Mouse (Mus musculus) limb, embryonic 12.5 days (tissue): ENCODE data around the gene Cracr2a. TPM values are rescaled to one million over a fixed set of nuclear protein-coding genes. Genes with fewer than 3 reads are reported as not detected.

Source experiments
- ATAC-seq: fragments of 200-750 bp; cut with Nextera tagmentation; 2 replicates; pipeline ENCODE4 v1.8.0; 2017; ENCODE audit warnings: low read depth, moderate TSS enrichment; ENCODE audit not compliant: insufficient number of reproducible peaks, insufficient read depth, low FRiP score, low TSS enrichment
- H3K27ac ChIP-seq: fragments of 300-500 bp; sonication (generic); 2 replicates; pipeline ENCODE4 v1.5.1; 2016; ENCODE audit warnings: mild to moderate bottlenecking, moderate library complexity
- H3K27me3 ChIP-seq: fragments of 300-500 bp; sonication (generic); 2 replicates; pipeline ENCODE4 v1.6.1; 2016; ENCODE audit warnings: mild to moderate bottlenecking, moderate library complexity
- H3K36me3 ChIP-seq: fragments of 300-500 bp; sonication (generic); 2 replicates; pipeline ENCODE4 v1.6.1; 2016; ENCODE audit warnings: mild to moderate bottlenecking, moderate library complexity
- H3K4me1 ChIP-seq: fragments of 300-500 bp; sonication (generic); replicated peaks from 2 replicates; pipeline ENCODE4 v1.6.1; 2016
- H3K4me2 ChIP-seq: fragments of 300-500 bp; sonication (generic); 2 replicates; pipeline ENCODE4 v1.6.1; 2016; ENCODE audit warnings: mild to moderate bottlenecking, moderate library complexity
- H3K4me3 ChIP-seq: fragments of 300-500 bp; sonication (generic); replicated peaks from 2 replicates; pipeline ENCODE4 v1.5.1; 2016; ENCODE audit warnings: mild to moderate bottlenecking
- H3K9ac ChIP-seq: fragments of 300-500 bp; sonication (generic); replicated peaks from 2 replicates; pipeline ENCODE4 v1.6.1; 2016; ENCODE audit warnings: mild to moderate bottlenecking, moderate library complexity
- H3K9me3 ChIP-seq: fragments of 300-500 bp; sonication (generic); 2 replicates; pipeline ENCODE4 v1.6.1; 2016; ENCODE audit warnings: mild to moderate bottlenecking, moderate library complexity
- WGBS: fragments of 180-500 bp; shearing (Covaris S2); methylation state at CpG from one replicate; pipeline ENCODE4 v1.1.7; 2016; 5-methylcytosine and 5-hydroxymethylcytosine counted together
- polyA plus RNA-seq: library from polyadenylated mRNA; unstranded; fragments of >200 nt; fragmentation: Nextera tagmentation; extraction: Ambion mirVana; gene quantifications from 2 replicates; pipeline ENCODE4 v1.2.1, GENCODE M21; 2016

Gene Cracr2a
- polyA plus RNA-seq, 1 experiment from 2014 or later, result 2.5 TPM

DNA sequence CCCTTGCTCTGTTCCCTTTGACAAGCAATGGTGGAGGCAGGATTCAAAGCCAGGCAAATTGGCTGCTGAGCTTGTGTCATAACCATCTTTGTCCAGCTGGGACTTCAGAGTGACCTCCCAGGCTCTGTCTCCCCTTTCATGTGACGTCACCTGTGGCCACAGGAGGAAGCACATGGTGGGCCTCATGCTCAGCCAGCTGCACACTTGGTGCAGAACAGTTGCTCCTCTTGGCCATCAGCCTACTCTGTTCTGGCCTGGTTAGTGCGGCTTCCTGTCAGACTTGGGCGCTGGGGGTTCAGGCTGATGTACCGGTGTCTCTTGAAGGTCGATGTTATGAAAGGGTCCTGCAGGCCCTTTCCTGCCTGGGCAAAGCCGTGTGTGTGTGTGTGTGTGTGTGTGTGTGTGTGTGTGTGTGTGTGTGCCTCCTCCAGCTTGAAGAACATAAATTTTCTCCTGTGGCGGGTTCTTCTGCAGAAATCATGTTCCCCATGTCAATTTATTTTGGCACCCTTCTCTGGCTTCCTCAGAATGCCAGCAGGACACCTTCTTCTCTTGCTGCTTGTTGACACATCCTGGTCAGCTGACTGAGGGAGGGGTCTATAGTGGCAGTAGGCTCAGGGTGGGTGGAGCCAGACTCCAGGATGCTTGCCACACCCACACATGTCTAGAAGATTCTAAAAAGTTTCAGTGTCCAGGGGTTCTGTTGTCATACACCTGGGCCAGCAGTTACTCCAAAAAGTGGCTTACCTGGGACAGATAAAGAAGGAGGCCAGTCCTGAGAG lies 5.0 kb downstream of the Cracr2a start:
- Histone ChIP-seq H3K9ac (no peak overlapping the region), H3K9me3 (no peaks in the 10 kb centered on the region), H3K4me3 (no peak overlapping the region), H3K4me1 (peaks cover 8% of the 10 kb centered on the region), H3K4me2 (no peak overlapping the region), H3K36me3 (no peaks in the 10 kb centered on the region), H3K27me3 (no peaks in the 10 kb centered on the region; the same call in 1 of the 2 replicates), H3K27ac (no peak overlapping the region)
- WGBS, result 86% methylated on average over 7 of the region's 7 CpGs
- ATAC-seq, result no peak

DNA sequence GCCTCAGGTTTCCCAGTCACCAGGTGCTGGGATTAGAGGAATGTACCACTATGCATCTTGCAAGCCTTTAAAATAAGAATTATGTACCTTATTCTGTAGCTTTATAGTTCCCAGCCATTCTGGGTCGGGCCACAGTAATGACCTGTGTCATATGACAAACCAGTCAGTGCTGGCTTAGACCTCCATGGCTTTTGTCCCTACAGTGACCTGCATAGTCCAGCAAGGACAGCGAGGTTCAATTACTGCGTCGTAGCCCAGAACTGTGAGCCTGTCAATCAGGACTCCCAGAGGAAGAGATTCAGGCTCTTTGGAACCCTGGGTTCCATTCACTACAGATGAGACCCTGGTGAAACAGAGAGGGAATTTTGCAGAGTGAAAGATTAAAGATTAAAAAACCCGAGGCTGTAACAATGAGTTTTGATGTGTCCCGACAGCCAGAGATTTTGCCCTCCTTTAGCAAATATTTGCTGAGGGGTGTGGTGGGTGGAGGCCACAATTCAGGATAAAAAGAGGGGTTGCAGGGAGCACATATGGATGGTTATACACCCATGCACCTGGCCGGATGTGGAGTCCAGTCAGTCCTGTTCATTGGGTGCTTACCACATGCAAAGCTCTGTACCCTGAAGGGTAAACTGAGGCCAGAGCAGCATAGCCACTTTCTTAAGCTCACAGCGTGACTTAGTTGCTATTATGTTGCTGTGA lies 10.9 kb downstream of the Cracr2a start:
- Histone ChIP-seq H3K9me3 (no peaks in the 10 kb centered on the region), H3K36me3 (no peaks in the 10 kb centered on the region)
- 71% methylated on average over 8 of the region's 8 CpGs for WGBS

DNA sequence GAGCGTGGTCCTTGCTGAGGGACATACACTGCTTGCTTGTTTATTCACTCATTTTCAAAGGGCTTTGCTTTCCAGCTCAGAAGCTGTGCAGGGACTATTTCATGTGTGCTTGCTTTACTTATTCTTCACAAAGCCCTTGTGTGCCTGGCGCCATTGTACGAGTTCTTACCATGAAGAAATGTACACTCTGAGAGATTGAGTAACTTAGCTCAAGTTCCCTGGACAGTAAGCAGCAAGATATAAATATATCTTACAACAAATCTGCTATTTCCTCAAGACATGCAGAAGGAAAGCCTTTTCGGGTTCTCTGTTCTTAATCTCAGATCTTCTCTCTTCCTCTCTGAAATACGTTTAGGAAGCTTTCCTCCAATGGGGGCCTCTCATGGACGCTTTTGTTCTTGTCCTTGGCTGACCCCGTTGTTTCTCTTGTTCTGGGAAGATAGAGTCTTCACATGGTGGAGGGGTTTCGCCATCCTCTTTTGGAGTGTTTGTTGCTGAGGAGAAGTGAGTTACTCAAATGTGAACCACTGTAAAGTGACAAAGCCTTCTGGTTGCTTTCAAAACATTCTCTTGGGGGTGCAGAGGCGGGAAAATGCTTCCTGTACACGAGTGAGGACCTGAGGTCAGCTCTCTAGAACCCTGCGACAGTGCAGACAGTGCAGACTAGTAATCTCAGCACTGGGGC lies 12.8 kb downstream of the Cracr2a start:
- Histone ChIP-seq H3K4me2 (peak overlapping the region; percentile 30), H3K9ac (no peak overlapping the region), H3K36me3 (no peaks in the 10 kb centered on the region), H3K27ac (peak overlapping the region; percentile 59), H3K4me3 (no peak overlapping the region), H3K4me1 (peaks cover 42% of the 10 kb centered on the region), H3K27me3 (peaks cover 5% of the 10 kb centered on the region), H3K9me3 (no peaks in the 10 kb centered on the region)
- no peak for ATAC-seq
- WGBS, result 59% methylated on average over 11 of the region's 11 CpGs

More for the DNA sequence above, 10.9 kb downstream of the Cracr2a start:
- Histone ChIP-seq H3K9ac (no peak overlapping the region), H3K4me2 (no peak overlapping the region), H3K4me3 (no peak overlapping the region), H3K27me3 (no peaks in the 10 kb centered on the region; the same call in 1 of the 2 replicates), H3K27ac (no peak overlapping the region), H3K4me1 (peaks cover 31% of the 10 kb centered on the region)
- no peak for ATAC-seq

DNA sequence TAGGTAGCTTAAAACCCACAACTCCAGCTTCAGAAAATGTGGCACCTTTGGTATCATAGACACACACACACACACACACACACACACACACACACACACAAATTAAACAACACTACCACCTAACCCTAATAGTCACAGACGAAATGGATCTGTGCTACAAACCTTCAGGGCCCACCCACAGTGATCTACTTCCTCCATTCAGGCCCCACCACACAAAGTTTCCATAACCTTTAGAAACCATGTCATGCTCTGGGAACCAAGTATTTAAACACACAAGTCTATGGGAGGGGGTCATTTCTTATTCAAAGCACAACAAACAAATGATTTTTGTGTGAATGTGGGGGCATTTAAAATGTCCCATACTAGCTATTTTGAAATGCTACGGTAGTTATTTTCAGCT lies 14.1 kb downstream of the Cracr2a start:
- Histone ChIP-seq H3K4me1 (peaks cover 50% of the 10 kb centered on the region), H3K27me3 (peaks cover 5% of the 10 kb centered on the region), H3K9me3 (no peaks in the 10 kb centered on the region), H3K4me2 (no peak overlapping the region), H3K4me3 (no peak overlapping the region), H3K27ac (no peak overlapping the region), H3K36me3 (no peaks in the 10 kb centered on the region), H3K9ac (no peak overlapping the region)
- WGBS, result 81% methylated on average over 2 of the region's 2 CpGs
- no peak for ATAC-seq

DNA sequence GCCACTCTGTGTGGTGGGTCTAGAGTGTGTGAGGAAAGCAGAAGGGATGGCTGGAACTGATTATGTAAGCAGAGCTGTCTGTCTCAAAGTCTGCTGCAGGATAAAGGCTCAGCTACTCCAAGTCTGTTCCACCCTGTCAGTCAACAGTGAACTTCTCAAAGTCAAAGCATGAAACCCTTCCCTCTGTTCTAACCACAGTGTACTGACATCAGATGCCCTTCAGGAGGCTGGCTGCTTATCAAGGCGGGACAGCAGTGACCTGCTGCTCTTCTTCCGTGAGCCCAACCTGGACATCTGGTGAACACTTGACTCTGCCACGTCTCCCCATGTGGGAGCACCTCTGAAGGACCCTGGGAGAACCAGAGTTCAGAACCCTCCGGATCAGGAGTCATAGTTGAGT lies 16.6 kb downstream of the Cracr2a start:
- Histone ChIP-seq H3K4me2 (no peak overlapping the region), H3K36me3 (no peaks in the 10 kb centered on the region), H3K9ac (no peak overlapping the region), H3K4me1 (peaks cover 51% of the 10 kb centered on the region), H3K27me3 (peaks cover 10% of the 10 kb centered on the region; the same call in 1 of the 2 replicates), H3K9me3 (no peaks in the 10 kb centered on the region), H3K27ac (no peak overlapping the region), H3K4me3 (no peak overlapping the region)
- ATAC-seq, result no peak
- WGBS, result 50% methylated on average over 4 of the region's 4 CpGs

DNA sequence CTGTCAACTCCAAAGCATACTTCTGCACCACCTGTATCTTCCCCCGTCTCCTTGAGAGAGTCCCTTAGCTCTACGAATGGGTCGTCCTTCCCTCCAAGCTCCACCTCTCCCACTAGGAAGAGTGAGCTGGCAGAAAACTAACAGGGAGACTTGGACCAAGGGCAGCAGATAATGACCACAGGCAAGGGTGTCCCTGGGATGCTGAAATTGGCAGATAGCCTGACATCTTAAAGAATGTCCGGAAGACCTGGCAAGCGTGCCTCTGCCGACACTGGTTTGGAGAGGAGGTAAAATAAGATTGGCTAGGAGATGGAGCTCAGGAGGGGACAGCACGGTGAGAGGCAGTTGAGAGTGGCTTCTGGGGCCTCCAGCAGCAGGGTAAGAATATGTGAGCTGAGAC lies 17.2 kb downstream of the Cracr2a start:
- WGBS, result 48% methylated on average over 7 of the region's 7 CpGs
- Histone ChIP-seq H3K36me3 (no peaks in the 10 kb centered on the region), H3K27ac (no peak overlapping the region), H3K9ac (no peak overlapping the region), H3K4me3 (no peak overlapping the region), H3K27me3 (peaks cover 10% of the 10 kb centered on the region; the same call in 1 of the 2 replicates), H3K9me3 (no peaks in the 10 kb centered on the region), H3K4me2 (no peak overlapping the region), H3K4me1 (peaks cover 50% of the 10 kb centered on the region)
- no peak for ATAC-seq

DNA sequence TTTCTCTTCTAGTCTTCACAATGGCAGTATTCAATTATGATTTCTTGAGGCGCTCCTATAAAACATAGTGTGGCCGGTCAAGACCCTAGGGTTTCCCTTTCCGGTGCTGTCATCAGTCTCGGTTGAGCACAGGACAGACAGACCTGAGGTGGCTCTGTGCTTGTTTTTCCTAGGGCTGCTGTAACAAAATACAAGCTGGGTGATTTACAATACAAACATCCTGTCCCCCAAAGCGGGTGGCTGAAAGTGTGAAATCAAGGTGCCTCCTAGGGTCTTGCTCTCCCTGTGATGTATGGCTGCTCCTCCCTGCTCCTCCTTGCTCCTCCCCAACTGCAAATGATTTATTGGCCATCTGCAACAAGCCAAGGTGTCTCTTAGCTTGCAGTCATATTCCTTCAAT lies 17.7 kb downstream of the Cracr2a start:
- ATAC-seq, result no peak
- H3K9me3 ChIP-seq, result no peaks in the 10 kb centered on the region
- H3K9ac ChIP-seq, result no peak overlapping the region
- H3K36me3 ChIP-seq, result no peaks in the 10 kb centered on the region
- 30% methylated on average over 5 of the region's 5 CpGs for WGBS
- H3K4me1 ChIP-seq, result peaks cover 46% of the 10 kb centered on the region
- H3K4me2 ChIP-seq, result no peak overlapping the region
- H3K27ac ChIP-seq, result no peak overlapping the region
- peaks cover 10% of the 10 kb centered on the region; the same call in 1 of the 2 replicates for H3K27me3 ChIP-seq
- H3K4me3 ChIP-seq, result no peak overlapping the region

DNA sequence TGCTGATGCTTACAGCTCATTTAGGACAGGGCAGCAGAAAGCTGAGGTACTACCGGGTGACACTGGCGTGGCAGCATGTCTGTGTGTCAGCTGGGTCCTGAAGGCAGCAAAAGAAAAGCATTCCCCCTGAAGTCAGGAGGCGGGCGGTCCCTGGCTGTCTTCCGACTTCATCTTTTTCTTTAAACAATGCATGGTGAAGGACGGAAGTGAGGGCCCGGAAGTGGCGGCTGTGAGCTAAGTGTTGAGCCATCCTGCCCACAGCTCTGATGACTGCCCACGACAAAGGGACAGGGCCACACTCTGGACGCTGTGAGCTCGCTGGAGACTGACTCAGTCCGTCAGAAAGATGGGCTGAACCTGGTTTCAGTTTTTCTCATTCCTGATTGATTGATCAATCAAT lies 20.8 kb downstream of the Cracr2a start:
- peak overlapping the region; percentile 8; the same call in 1 of the 2 replicates for H3K9ac ChIP-seq
- H3K27me3 ChIP-seq, result peaks cover 10% of the 10 kb centered on the region; the same call in 1 of the 2 replicates
- no peak overlapping the region; the same call in 1 of the 2 replicates for H3K27ac ChIP-seq
- no peaks in the 10 kb centered on the region for H3K9me3 ChIP-seq
- H3K36me3 ChIP-seq, result no peaks in the 10 kb centered on the region
- 48% methylated on average over 12 of the region's 12 CpGs for WGBS
- H3K4me2 ChIP-seq, result peak overlapping the region; percentile 63
- 0 out of 2 replicates have a peak overlapping the region, but pooled peaks have one; percentile 23 for H3K4me3 ChIP-seq
- peaks cover 41% of the 10 kb centered on the region for H3K4me1 ChIP-seq
- ATAC-seq, result peak; percentile 54; the same call in 1 of the 2 replicates

DNA sequence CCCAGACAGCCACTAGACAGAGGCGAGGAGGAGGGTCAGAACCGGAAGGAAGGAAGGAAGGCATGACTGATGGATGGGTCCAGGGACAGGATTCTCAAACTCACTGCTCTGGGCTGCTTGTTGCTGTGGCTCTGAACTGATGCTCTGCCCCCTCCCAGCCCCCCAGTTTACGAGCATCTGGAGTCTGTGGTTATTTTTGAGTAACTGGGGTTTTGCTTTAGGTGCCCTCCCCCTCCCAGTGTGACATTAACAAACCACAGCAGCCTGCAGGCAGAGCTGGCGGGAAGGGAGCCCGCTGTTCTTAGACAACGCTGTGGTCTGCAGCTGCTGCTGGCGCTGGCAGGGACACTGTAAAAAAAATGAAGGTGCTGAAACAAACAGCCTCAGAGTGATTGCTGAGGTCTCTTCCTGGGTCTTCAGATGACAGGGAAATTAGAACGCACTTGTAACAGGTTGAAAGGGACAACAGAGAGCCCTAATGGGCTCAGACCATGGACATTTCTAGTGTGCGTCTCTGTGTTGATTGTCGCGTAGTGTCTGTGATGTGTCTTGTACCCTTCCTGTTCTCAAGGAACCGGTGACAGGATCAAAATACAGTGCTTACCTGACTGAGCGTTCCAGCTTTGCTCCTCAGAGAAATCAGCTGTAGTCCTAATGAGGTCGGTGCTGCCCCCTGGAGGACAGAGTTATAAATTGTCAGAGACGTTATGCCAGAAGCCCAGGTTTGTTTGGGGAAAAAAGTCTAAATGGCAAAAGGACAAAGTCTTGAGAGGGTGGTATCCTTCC lies 21.4 kb downstream of the Cracr2a start:
- WGBS, result 4% methylated on average over 15 of the region's 15 CpGs
- H3K36me3 ChIP-seq, result no peaks in the 10 kb centered on the region
- H3K4me3 ChIP-seq, result peak overlapping the region; percentile 23
- peak overlapping the region; percentile 63 for H3K4me2 ChIP-seq
- H3K4me1 ChIP-seq, result peaks cover 41% of the 10 kb centered on the region
- peak overlapping the region; percentile 54; the same call in 1 of the 2 replicates for H3K27ac ChIP-seq
- peak; percentile 40; the same call in 1 of the 2 replicates for ATAC-seq
- H3K27me3 ChIP-seq, result peaks cover 10% of the 10 kb centered on the region; the same call in 1 of the 2 replicates
- no peaks in the 10 kb centered on the region for H3K9me3 ChIP-seq
- H3K9ac ChIP-seq, result peak overlapping the region; percentile 8; the same call in 1 of the 2 replicates

DNA sequence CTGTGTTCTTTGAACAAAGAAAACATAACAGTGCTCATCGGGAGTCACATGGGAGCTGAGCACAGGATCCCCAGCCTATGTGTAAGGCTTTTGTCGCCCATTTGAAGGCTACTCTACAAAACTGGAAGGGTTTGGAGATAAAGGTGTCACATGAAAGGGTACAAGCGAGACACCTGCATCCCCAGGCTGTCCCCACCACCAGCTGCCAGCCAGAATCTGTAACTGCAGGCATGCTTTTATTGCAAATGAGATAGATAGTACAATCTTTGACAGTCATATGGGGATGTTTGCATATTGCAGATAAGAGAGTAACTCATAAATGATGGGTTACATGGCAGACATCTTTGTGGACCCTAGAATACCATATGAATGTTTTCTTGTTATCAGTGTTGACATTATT lies 30.3 kb downstream of the Cracr2a start:
- H3K4me2 ChIP-seq, result no peak overlapping the region
- ATAC-seq, result no peak
- WGBS, result 78% methylated on average over 3 of the region's 3 CpGs

More for the DNA sequence above, 30.3 kb downstream of the Cracr2a start:
- Histone ChIP-seq H3K27ac (no peak overlapping the region), H3K36me3 (no peaks in the 10 kb centered on the region), H3K27me3 (peaks cover 13% of the 10 kb centered on the region), H3K4me3 (no peak overlapping the region), H3K9ac (no peak overlapping the region), H3K4me1 (peaks cover 13% of the 10 kb centered on the region), H3K9me3 (no peaks in the 10 kb centered on the region)
